Mouse (Mus musculus) ovary, postnatal 14 days (tissue): Measurements from ENCODE around the gene Gm6880.
"Not testable (repeated sequence)": the region's sequence is repeated elsewhere in the genome, so short reads cannot be mapped to it uniquely, and the experiment has no call there.

ENCODE experiments used
- DNase-seq: peaks from one replicate; pipeline ENCODE4 v3.0.0; 2022; ENCODE audit warnings: low spot score

The Gm6880 gene

GRCm38 (mm10) chrX:74481349-74481885, at the start of gene Gm6880:
Gene Gm6880, minus strand, starts transcription at chrX:74481399.
- DNase-seq: not testable (repeated sequence)

GRCm38 (mm10) chrX:74517461-74517860, 36.3 kb upstream of the Gm6880 start:
- not testable (repeated sequence) for DNase-seq

- DNase-seq: no peak
Measured at GRCm38 (mm10) chrX:74497131-74497530, 15.9 kb upstream of the Gm6880 start.

- DNase-seq: no peak
Measured at GRCm38 (mm10) chrX:74452773-74453172, 28.4 kb downstream of the Gm6880 start.

- DNase-seq: no peak
Measured at GRCm38 (mm10) chrX:74451157-74451912, 29.9 kb downstream of the Gm6880 start.
